Mouse (Mus musculus) CH12.LX (cell line): ENCODE results near the gene Klk9. TPM values are rescaled to one million over a fixed set of nuclear protein-coding genes. Genes with fewer than 3 reads are reported as not detected.
A peak's percentile ranks its signal among the peaks of the same experiment; 100 is the strongest.

ENCODE experiments used
- DNase-seq: peaks from one replicate; pipeline ENCODE4 v3.0.0-alpha.2; 2013; ENCODE audit errors: extremely low read depth
- H3K27ac ChIP-seq: 2 replicates; pipeline ENCODE4 v1.5.1; 2012; ENCODE audit warnings: low read depth, mild to moderate bottlenecking, control low read depth, moderate library complexity; ENCODE audit not compliant: insufficient read depth
- H3K27me3 ChIP-seq: replicated peaks from 2 replicates; pipeline ENCODE3; 2012; ENCODE audit warnings: inconsistent platforms
- H3K36me3 ChIP-seq, 2 experiments: replicated peaks in 1 of 2; 2 replicates each; pipeline versions ENCODE3 to v1.6.1; 2012; ENCODE audit warnings: inconsistent platforms in 1 of 2, low read length in 1 of 2, mild to moderate bottlenecking in 1 of 2, mixed read lengths in 1 of 2, moderate library complexity in 1 of 2; ENCODE audit not compliant: control insufficient read depth in 1 of 2, insufficient read depth in 1 of 2
- H3K4me1 ChIP-seq, 2 experiments: 2 replicates each; pipeline ENCODE4 v1.6.1; 2012; ENCODE audit warnings: inconsistent platforms in 1 of 2, moderate library complexity in 1 of 2; ENCODE audit not compliant: insufficient read depth in 2 of 2, control insufficient read depth in 1 of 2
- H3K4me2 ChIP-seq: 2 replicates; pipeline ENCODE4 v1.6.1; 2012; ENCODE audit warnings: low read depth, mild to moderate bottlenecking, control low read depth; ENCODE audit not compliant: poor library complexity, insufficient read depth, severe bottlenecking
- H3K4me3 ChIP-seq, 3 experiments: fragments of 150-350 bp in 1 of 3; sonication (generic) in 1 of 3; replicated peaks in 1 of 3; 2 replicates each; pipeline versions ENCODE3 to v1.5.1; 2011 to 2012; ENCODE audit warnings: low read depth in 2 of 3, low read length in 2 of 3, mild to moderate bottlenecking in 2 of 3, moderate library complexity in 2 of 3, control low read depth in 1 of 3, improper control_type of control experiment in 1 of 3, inconsistent platforms in 1 of 3, mixed read lengths in 1 of 3; ENCODE audit not compliant: poor library complexity in 1 of 3
- H3K79me2 ChIP-seq: replicated peaks from 2 replicates; pipeline ENCODE4 v1.6.1; 2012; ENCODE audit warnings: mild to moderate bottlenecking, moderate library complexity; ENCODE audit not compliant: control insufficient read depth, poor library complexity, insufficient read depth, severe bottlenecking; ENCODE audit errors: extremely low read depth
- H3K9ac ChIP-seq: 2 replicates; pipeline ENCODE4 v1.6.1; 2012; ENCODE audit warnings: low read depth, mild to moderate bottlenecking, control low read depth, moderate library complexity; ENCODE audit not compliant: insufficient read depth
- H3K9me3 ChIP-seq: replicated peaks from 2 replicates; pipeline ENCODE3; 2012; ENCODE audit warnings: low read length, inconsistent platforms, mixed read lengths
- CHD2 ChIP-seq: IDR thresholded peaks from 2 replicates; pipeline ENCODE4 v1.6.1; 2011; ENCODE audit warnings: low read length, improper control_type of control experiment
- CTCF ChIP-seq, 2 experiments: IDR thresholded peaks in 1 of 2; conservative IDR thresholded peaks in 1 of 2; 2 replicates each; pipeline ENCODE4 v1.5.1; 2011 to 2012; ENCODE audit warnings: low read depth in 2 of 2, low read length in 2 of 2, improper control_type of control experiment in 1 of 2, inconsistent platforms in 1 of 2, mild to moderate bottlenecking in 1 of 2, moderate library complexity in 1 of 2
- E2F4 ChIP-seq: IDR thresholded peaks from 2 replicates; pipeline ENCODE4 v1.6.1; 2011; ENCODE audit warnings: low read depth, low read length, improper control_type of control experiment; ENCODE audit not compliant: insufficient replicate concordance
- ELF1 ChIP-seq: IDR thresholded peaks from 2 replicates; pipeline ENCODE4 v1.6.1; 2014; ENCODE audit warnings: low read depth, mild to moderate bottlenecking, inconsistent platforms, low read length, improper control_type of control experiment
- EP300 ChIP-seq: IDR thresholded peaks from 2 replicates; pipeline ENCODE4 v1.6.1; 2011; ENCODE audit warnings: low read length, improper control_type of control experiment
- ETS1 ChIP-seq: conservative IDR thresholded peaks from 2 replicates; pipeline ENCODE4 v1.6.1; 2012; ENCODE audit warnings: low read depth, mild to moderate bottlenecking, inconsistent platforms, low read length, improper control_type of control experiment, moderate library complexity
- GABPA ChIP-seq: IDR thresholded peaks from 2 replicates; pipeline ENCODE4 v1.6.1; 2012; ENCODE audit warnings: low read depth, low read length, improper control_type of control experiment, inconsistent platforms; ENCODE audit not compliant: insufficient replicate concordance
- HCFC1 ChIP-seq: IDR thresholded peaks from 2 replicates; pipeline ENCODE4 v1.6.1; 2012; ENCODE audit warnings: low read depth, mild to moderate bottlenecking, inconsistent platforms, low read length, improper control_type of control experiment
- JUN ChIP-seq: IDR thresholded peaks from 2 replicates; pipeline ENCODE4 v1.6.1; 2011; ENCODE audit warnings: low read depth, mild to moderate bottlenecking, low read length, improper control_type of control experiment, moderate library complexity; ENCODE audit not compliant: insufficient read depth
- JUND ChIP-seq: conservative IDR thresholded peaks from 2 replicates; pipeline ENCODE4 v1.6.1; 2011; ENCODE audit warnings: low read depth, low read length, improper control_type of control experiment
- KAT2A ChIP-seq: IDR thresholded peaks from 2 replicates; pipeline ENCODE4 v1.6.1; 2012; ENCODE audit warnings: low read length, improper control_type of control experiment, inconsistent platforms; ENCODE audit not compliant: insufficient replicate concordance
- MAX ChIP-seq: IDR thresholded peaks from 2 replicates; pipeline ENCODE4 v1.6.1; 2011; ENCODE audit warnings: low read length, improper control_type of control experiment
- MEF2A ChIP-seq: IDR thresholded peaks from 2 replicates; pipeline ENCODE4 v1.6.1; 2014; ENCODE audit warnings: low read depth, mild to moderate bottlenecking, inconsistent platforms, low read length, improper control_type of control experiment, borderline replicate concordance
- NRF1 ChIP-seq: IDR thresholded peaks from 2 replicates; pipeline ENCODE4 v1.6.1; 2014; ENCODE audit warnings: low read depth, mild to moderate bottlenecking, inconsistent platforms, low read length, improper control_type of control experiment, moderate library complexity
- POLR2AphosphoS2 ChIP-seq: IDR thresholded peaks from 2 replicates; pipeline ENCODE4 v1.6.1; 2011; ENCODE audit warnings: low read depth, low read length, improper control_type of control experiment
- RAD21 ChIP-seq: IDR thresholded peaks from 2 replicates; pipeline ENCODE4 v1.6.1; 2011; ENCODE audit warnings: low read depth, mild to moderate bottlenecking, low read length, improper control_type of control experiment, moderate library complexity
- RCOR1 ChIP-seq: conservative IDR thresholded peaks from 2 replicates; pipeline ENCODE4 v1.6.1; 2012; ENCODE audit warnings: low read depth, mild to moderate bottlenecking, inconsistent platforms, low read length, improper control_type of control experiment
- SIN3A ChIP-seq: IDR thresholded peaks from 2 replicates; pipeline ENCODE4 v1.6.1; 2012; ENCODE audit warnings: low read length, improper control_type of control experiment, inconsistent platforms
- SMC3 ChIP-seq: IDR thresholded peaks from 2 replicates; pipeline ENCODE4 v1.6.1; 2011; ENCODE audit warnings: low read depth, low read length, improper control_type of control experiment
- TCF12 ChIP-seq: IDR thresholded peaks from 2 replicates; pipeline ENCODE4 v1.6.1; 2014; ENCODE audit warnings: low read depth, mild to moderate bottlenecking, inconsistent platforms, low read length, improper control_type of control experiment
- UBTF ChIP-seq: IDR thresholded peaks from 2 replicates; pipeline ENCODE4 v1.6.1; 2012; ENCODE audit warnings: low read depth, mild to moderate bottlenecking, inconsistent platforms, low read length, improper control_type of control experiment, moderate library complexity
- USF2 ChIP-seq: conservative IDR thresholded peaks from 2 replicates; pipeline ENCODE4 v1.6.1; 2011; ENCODE audit warnings: low read depth, low read length, improper control_type of control experiment
- ZC3H11A ChIP-seq: IDR thresholded peaks from 2 replicates; pipeline ENCODE4 v1.6.1; 2012; ENCODE audit warnings: low read depth, mild to moderate bottlenecking, inconsistent platforms, low read length, improper control_type of control experiment
- ZKSCAN1 ChIP-seq: IDR thresholded peaks from 2 replicates; pipeline ENCODE4 v1.6.1; 2012; ENCODE audit warnings: low read depth, inconsistent platforms, low read length, improper control_type of control experiment, borderline replicate concordance
- dilution Hi-C: fragments of 300-500 bp; cut with MboI; formaldehyde crosslinking; loops from 2 replicates; pipeline ENCODE4 v1.14.3; 2020; ENCODE audit warnings: low sequenced_read_pairs; ENCODE audit not compliant: extremely low pct_unique_long_range_greater_than_20kb, extremely low pct_ligation_motif_present
- in situ Hi-C: fragments of 300-500 bp; cut with MboI; formaldehyde crosslinking; loops from 3 replicates; pipeline ENCODE4 v1.14.3; 2019; ENCODE audit warnings: low sequenced_read_pairs, low pct_ligation_motif_present, low pct_unique_long_range_greater_than_20kb, mixed read lengths
- polyA plus RNA-seq: library from polyadenylated mRNA; unstranded; fragments of >175 nt; gene quantifications from 2 replicates; pipeline ENCODE4 v1.2.1, GENCODE M21; 2012; ENCODE audit warnings: low read depth; ENCODE audit not compliant: insufficient read length
- total RNA-seq, 2 experiments: library from RNA; depleted of rRNA; stranded (reverse); fragments of 300-350 nt in 1 of 2; fragments of >200 nt in 1 of 2; gene quantifications; 2 replicates each; pipeline ENCODE4 v1.2.3; 2012 to 2014

Klk9 gene
- total and polyA plus RNA-seq, 3 experiments: 0.08 TPM; not detected in 2

DNA sequence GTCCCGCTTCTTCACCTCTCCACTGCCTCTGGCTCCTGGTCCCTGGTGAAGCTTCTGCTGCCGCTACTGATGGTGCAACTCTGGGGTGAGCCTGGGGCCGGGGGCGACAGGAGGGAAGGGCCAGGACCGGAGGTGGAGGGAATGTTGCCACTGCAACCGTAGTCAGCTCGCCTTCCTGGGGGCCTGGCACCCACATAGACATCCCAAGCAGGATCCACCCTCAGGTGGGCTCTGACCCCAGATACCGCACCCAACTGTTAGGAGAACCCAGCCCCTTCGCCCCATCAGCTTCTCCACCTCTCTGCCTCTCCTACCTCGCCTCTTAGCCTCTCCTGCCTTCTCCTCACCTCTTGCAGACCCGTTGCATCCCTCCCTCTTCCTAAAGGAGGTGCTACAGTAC, 10.2 kb upstream of the Klk9 start:
- dilution Hi-C loops: no loop called here
- Histone ChIP-seq H3K27ac (no peak overlapping the region), H3K9ac (no peak overlapping the region), H3K4me2 (no peak overlapping the region; the same call in 1 of the 2 replicates), H3K36me3 (no peaks in the 10 kb centered on the region), H3K4me1 (peaks cover 5 to 7% of the 10 kb centered on the region in 2 experiments; a peak in 1 of 4 replicates), H3K79me2 (no peaks in the 10 kb centered on the region), H3K4me3 (no peak overlapping the region), H3K27me3 (peaks cover 88% of the 10 kb centered on the region), H3K9me3 (no peaks in the 10 kb centered on the region)
- in situ Hi-C loops: loop anchor here (5.0 to 25.0 kb wide), 2 partner anchors 99 to 294 kb away; partner anchors contain the start of gene Iglon5
- DNase-seq: no peak
- no peak for TF ChIP-seq UBTF
- no peak for TF ChIP-seq SMC3
- TF ChIP-seq POLR2AphosphoS2: no peak
- TF ChIP-seq CHD2: no peak
- TF ChIP-seq NRF1: no peak
- no peak for TF ChIP-seq MEF2A
- TF ChIP-seq USF2: no peak
- TF ChIP-seq HCFC1: no peak
- no peak for TF ChIP-seq JUN
- TF ChIP-seq KAT2A: no peak
- no peak for TF ChIP-seq TCF12
- no peak for TF ChIP-seq E2F4
- no peak for TF ChIP-seq JUND
- no peak for TF ChIP-seq ZC3H11A
- no peak for TF ChIP-seq GABPA
- no peak for TF ChIP-seq EP300
- TF ChIP-seq ETS1: no peak
- TF ChIP-seq SIN3A: no peak

DNA sequence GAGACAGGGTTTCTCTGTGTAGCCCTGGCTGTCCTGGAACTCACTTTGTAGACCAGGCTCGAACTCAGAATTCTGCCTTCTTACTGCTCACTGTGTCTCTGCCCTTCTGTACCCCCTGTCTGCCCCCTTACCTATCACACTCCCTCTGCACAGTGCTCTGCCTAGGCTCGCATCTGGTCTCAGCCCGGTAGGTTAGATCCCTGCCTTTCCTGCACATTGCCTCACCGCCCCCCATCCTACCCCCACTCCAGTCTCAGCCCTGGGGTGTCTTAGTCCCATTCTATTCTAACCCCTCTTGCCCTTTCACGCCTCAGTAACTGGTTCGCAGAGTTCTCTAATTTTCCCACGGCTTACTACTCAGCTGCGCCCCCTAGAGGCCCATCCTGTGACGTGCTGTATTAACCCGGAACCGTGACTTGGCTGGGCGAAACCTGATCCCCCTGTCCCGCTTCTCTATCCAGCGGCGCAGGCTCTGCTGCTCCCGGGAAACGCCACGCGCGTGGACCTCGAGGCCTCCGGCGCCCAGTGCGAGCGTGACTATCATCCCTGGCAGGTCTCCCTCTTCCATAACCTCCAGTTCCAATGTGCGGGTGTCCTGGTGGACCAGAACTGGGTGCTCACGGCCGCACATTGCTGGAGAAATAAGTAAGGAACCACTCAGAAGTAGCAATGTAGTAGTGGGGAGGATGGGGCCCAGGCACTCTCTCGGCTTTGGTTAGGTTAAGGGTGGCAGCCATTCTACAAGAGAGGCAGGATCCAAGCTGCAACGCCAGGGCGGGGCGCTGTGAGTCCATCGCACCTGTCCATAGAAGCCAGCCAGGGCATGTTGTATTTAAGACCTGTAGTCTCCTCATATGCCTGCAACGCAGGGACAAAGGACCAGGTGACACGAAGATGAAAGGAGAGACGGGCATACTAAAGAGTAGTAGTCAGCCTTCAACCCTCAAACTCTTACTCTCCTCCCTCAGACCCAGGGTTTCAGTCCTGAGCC, 9.1 kb upstream of the Klk9 start:
- dilution Hi-C loops (no loop called here), in situ Hi-C loops (loop anchor here (5.0 to 25.0 kb wide), 2 partner anchors 100 to 295 kb away; partner anchors contain the start of gene Iglon5)
- Histone ChIP-seq H3K9me3 (no peaks in the 10 kb centered on the region), H3K36me3 (no peaks in the 10 kb centered on the region), H3K4me3 (peak overlapping the region in 1 of 3 experiments; percentile 41), H3K4me2 (peak overlapping the region; percentile 60), H3K4me1 (peaks cover 5 to 7% of the 10 kb centered on the region in 2 experiments; a peak in 1 of 4 replicates), H3K79me2 (no peaks in the 10 kb centered on the region)
- DNase-seq: peak; percentile 64
- TF ChIP-seq MAX: no peak
- peak; percentile 86 for TF ChIP-seq ELF1
- peak; percentile 43 for TF ChIP-seq SMC3
- TF ChIP-seq RAD21: peak; percentile 8
- TF ChIP-seq CTCF (conservative IDR thresholded peaks at IDR 0.05 in 1 of 2, IDR thresholded peaks at IDR 0.05 in 1 of 2; ENCODE audit: low read depth in 2 of 2, low read length in 2 of 2): peak; percentile 44 to 80; a peak in 3 of 4 replicates
- no peak for TF ChIP-seq ZKSCAN1
- no peak for TF ChIP-seq JUND
- no peak for TF ChIP-seq KAT2A
- TF ChIP-seq TCF12: 0 out of 2 replicates have a peak, but pooled peaks have one; percentile 17
- TF ChIP-seq GABPA: no peak
- TF ChIP-seq RCOR1: no peak
- no peak for TF ChIP-seq UBTF
- TF ChIP-seq, all 38 proteins: peak for 5
- Histone ChIP-seq H3K27me3 (peaks cover 87% of the 10 kb centered on the region), H3K9ac (no peak overlapping the region), H3K27ac (no peak overlapping the region)
